Mouse (Mus musculus): ENCODE measurements at regions not wholly inside any gene's neighbourhood (a gene's known extent, or its start where the extent isn't known, plus 50 kb on each side); places are given as distances from the start of the nearest gene placed in this dataset.

GRCm38 (mm10) chr8:78013101-78013500 is 200.0 kb upstream of the Ttc29 start:
- no peak for DNase-seq (ENCODE audit: low spot score)

- DNase-seq (ENCODE audit: low spot score) = no peak
Observed at GRCm38 (mm10) chr8:78018430-78019180, 194.5 kb upstream of the Ttc29 start.

- DNase-seq (ENCODE audit: low spot score) = no peak
Observed at GRCm38 (mm10) chr8:78021473-78021872, 191.6 kb upstream of the Ttc29 start.

- no peak for DNase-seq (ENCODE audit: low spot score)
Observed at GRCm38 (mm10) chr8:78022986-78023385, 190.1 kb upstream of the Ttc29 start.

- DNase-seq (ENCODE audit: low spot score) = no peak
Observed at GRCm38 (mm10) chr8:78023467-78023866, 189.6 kb upstream of the Ttc29 start.

GRCm38 (mm10) chr8:78023936-78024335 is 189.2 kb upstream of the Ttc29 start:
- DNase-seq (ENCODE audit: low spot score) = no peak

- DNase-seq (ENCODE audit: low spot score) = no peak
Observed at GRCm38 (mm10) chr8:78024964-78025363, 188.1 kb upstream of the Ttc29 start.

GRCm38 (mm10) chr8:78027371-78027770 is 185.7 kb upstream of the Ttc29 start:
- DNase-seq (ENCODE audit: low spot score) = no peak

GRCm38 (mm10) chr8:78028928-78029327 is 184.2 kb upstream of the Ttc29 start:
- DNase-seq (ENCODE audit: low spot score) = no peak

- DNase-seq (ENCODE audit: low spot score) = no peak
Observed at GRCm38 (mm10) chr8:78031811-78032210, 181.3 kb upstream of the Ttc29 start.

GRCm38 (mm10) chr8:78034687-78035086 is 178.4 kb upstream of the Ttc29 start:
- DNase-seq (ENCODE audit: low spot score) = no peak

- no peak for DNase-seq (ENCODE audit: low spot score)
Observed at GRCm38 (mm10) chr8:78037218-78037617, 175.9 kb upstream of the Ttc29 start.

- DNase-seq (ENCODE audit: low spot score) = no peak
Observed at GRCm38 (mm10) chr8:78046691-78047090, 166.4 kb upstream of the Ttc29 start.

- DNase-seq (ENCODE audit: low spot score) = no peak
Observed at GRCm38 (mm10) chr8:78050768-78051167, 162.3 kb upstream of the Ttc29 start.

GRCm38 (mm10) chr8:78054435-78054834 is 158.7 kb upstream of the Ttc29 start:
- no peak for DNase-seq (ENCODE audit: low spot score)

GRCm38 (mm10) chr8:78054920-78055319 is 158.2 kb upstream of the Ttc29 start:
- no peak for DNase-seq (ENCODE audit: low spot score)

GRCm38 (mm10) chr8:78055531-78055930 is 157.6 kb upstream of the Ttc29 start:
- no peak for DNase-seq (ENCODE audit: low spot score)

- no peak for DNase-seq (ENCODE audit: low spot score)
Observed at GRCm38 (mm10) chr8:78057357-78057756, 155.7 kb upstream of the Ttc29 start.

- DNase-seq (ENCODE audit: low spot score) = peak; percentile 52
Observed at GRCm38 (mm10) chr8:78061827-78062719, 151.0 kb upstream of the Ttc29 start.

GRCm38 (mm10) chr8:78063529-78063928 is 149.6 kb upstream of the Ttc29 start:
- no peak for DNase-seq (ENCODE audit: low spot score)

GRCm38 (mm10) chr8:78064161-78064560 is 148.9 kb upstream of the Ttc29 start:
- no peak for DNase-seq (ENCODE audit: low spot score)

GRCm38 (mm10) chr8:78065890-78066493 is 147.1 kb upstream of the Ttc29 start:
- no peak for DNase-seq (ENCODE audit: low spot score)
